ENCODE assay signal across 19 mouse cellular contexts in the genomic region with DNA sequence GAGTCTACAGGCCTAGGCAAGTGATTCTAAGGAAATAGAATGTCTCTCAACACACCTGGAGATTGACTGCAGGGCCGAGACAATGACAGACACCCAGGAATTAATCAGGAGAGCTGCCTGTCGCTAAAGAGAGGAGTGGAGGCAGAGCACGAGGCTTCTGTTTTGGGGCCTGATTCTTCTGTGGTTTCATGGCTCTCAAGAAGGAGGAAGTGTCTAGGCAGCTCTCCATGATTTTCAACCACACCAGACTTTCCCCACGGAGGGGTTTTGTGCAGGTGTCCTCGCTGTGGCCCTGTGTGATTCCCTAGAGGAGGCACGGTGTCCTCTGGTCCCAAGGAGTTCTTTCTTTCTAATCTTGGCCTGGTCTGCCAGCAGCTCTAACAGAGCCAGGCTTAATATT.
"Had no signal": no experiment of that assay in that cellular context is flagged by ENCODE, and none has a peak within 500 bp of the region (broad histone marks: within the 10 kb centered on the region; RNA-seq: fewer than 3 reads in every experiment).

No protein-coding gene starts in this region.

- H3K9ac ChIP-seq: lung, embryonic 14.5 days; midbrain, embryonic 12.5 days; neural tube, embryonic 13.5 days; neural tube, embryonic 15.5 days had no signal

- H3K27ac ChIP-seq: midbrain, embryonic 10.5 days; midbrain, embryonic 12.5 days; neural tube, embryonic 13.5 days; neural tube, embryonic 15.5 days had no signal

- H3K4me3 ChIP-seq: midbrain, embryonic 10.5 days; midbrain, embryonic 12.5 days; myocyte; neural tube, embryonic 13.5 days; neural tube, embryonic 15.5 days had no signal

- ATAC-seq: midbrain, embryonic 16.5 days had no signal

- H3K27me3 ChIP-seq: midbrain, embryonic 12.5 days; neural tube, embryonic 13.5 days; neural tube, embryonic 15.5 days had no signal

- DNase-seq: lung, adult 18-20 months; lung, embryonic 14.5 days; lung, postnatal 10 days; lung, postnatal 4 days; midbrain, embryonic 14.5 days; retina, postnatal 1 day; right cerebral cortex, adult 18-20 months; right cerebral cortex, postnatal 25 days; right cerebral cortex, postnatal 4 days; spleen, adult 18-20 months; thymus, adult 18-20 months; thymus, postnatal 14 days; thymus, postnatal 4 days had no signal

- H3K4me1 ChIP-seq: midbrain, embryonic 10.5 days; midbrain, embryonic 12.5 days; neural tube, embryonic 13.5 days; neural tube, embryonic 15.5 days had no signal

- H3K36me3 ChIP-seq: midbrain, embryonic 10.5 days; midbrain, embryonic 12.5 days; neural tube, embryonic 13.5 days; neural tube, embryonic 15.5 days had no signal

- H3K9me3 ChIP-seq: neural tube, embryonic 15.5 days had no signal
